Mouse (Mus musculus) CH12.LX (cell line): ENCODE measurements around the gene B4gat1.

Experiments
- EP300 ChIP-seq: IDR thresholded peaks from 2 replicates; pipeline ENCODE4 v1.6.1; 2011; ENCODE audit warnings: low read length, improper control_type of control experiment
- KAT2A ChIP-seq: IDR thresholded peaks from 2 replicates; pipeline ENCODE4 v1.6.1; 2012; ENCODE audit warnings: low read length, improper control_type of control experiment, inconsistent platforms; ENCODE audit not compliant: insufficient replicate concordance
- MAFK ChIP-seq: IDR thresholded peaks from 2 replicates; pipeline ENCODE4 v1.6.1; 2011; ENCODE audit warnings: low read length, improper control_type of control experiment; ENCODE audit not compliant: insufficient replicate concordance
- MAZ ChIP-seq: IDR thresholded peaks from 2 replicates; pipeline ENCODE4 v1.6.1; 2012; ENCODE audit warnings: low read depth, mild to moderate bottlenecking, inconsistent platforms, low read length, improper control_type of control experiment, moderate library complexity

GRCm38 (mm10) chr19:5052166-5052822 is 13.7 kb downstream of the B4gat1 start:
- TF ChIP-seq MAZ (no peak), KAT2A (no peak), MAFK (no peak), EP300 (no peak)
